Mouse (Mus musculus): Measurements from ENCODE around the gene Zdhhc18.

Gene Zdhhc18

DNA sequence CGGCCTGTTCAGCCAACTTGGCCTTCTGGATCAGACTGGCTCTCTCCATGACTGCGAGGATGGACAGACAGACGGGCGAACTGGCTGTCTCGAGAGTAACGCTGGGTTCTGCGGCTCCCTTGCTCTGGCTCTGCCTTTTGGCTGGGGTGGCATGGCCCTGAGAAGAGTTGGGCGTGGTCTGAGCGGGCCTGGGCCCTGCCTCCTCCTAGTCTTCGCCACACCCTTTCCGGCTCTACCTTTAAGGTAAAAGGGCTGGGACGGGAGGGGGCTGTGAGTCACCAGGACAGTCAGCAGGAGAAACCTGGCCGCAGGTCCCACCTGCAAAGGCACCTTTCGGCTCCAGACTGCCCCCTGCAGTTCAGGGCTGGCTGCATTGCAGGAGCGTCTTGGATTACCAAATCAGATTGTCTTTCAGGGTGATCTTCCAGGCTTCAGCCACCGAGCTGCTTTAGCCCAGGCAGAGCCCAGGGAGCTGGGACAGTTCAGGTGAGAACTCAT is 48.2 kb downstream of the Zdhhc18 start, which contains the start of gene Sfn:
TSS of gene Sfn (minus strand) at position 448 of the 498 bp plus-strand sequence.
- no peak for DNase-seq (ENCODE audit: low read depth)

DNA sequence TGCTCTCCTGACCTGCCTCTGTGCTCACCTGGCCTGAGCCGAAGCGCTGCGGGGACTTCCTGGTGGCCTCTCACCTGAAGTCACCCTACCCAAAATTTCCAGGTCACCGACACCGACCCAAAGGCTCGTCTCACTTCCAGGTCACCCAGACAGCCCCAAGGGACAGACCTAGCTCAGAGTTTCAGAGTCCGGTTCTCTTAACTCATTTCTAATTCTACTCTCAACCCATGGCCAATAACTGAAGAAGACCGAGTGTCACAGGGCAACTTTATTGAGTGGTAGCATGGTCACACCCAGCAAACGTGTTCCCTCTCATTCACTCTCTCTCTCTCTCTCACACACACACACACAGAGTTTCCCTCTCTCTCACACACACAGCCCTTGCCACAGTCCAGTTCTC is 49.6 kb downstream of the Zdhhc18 start:
- DNase-seq (ENCODE audit: low read depth), result no peak

DNA sequence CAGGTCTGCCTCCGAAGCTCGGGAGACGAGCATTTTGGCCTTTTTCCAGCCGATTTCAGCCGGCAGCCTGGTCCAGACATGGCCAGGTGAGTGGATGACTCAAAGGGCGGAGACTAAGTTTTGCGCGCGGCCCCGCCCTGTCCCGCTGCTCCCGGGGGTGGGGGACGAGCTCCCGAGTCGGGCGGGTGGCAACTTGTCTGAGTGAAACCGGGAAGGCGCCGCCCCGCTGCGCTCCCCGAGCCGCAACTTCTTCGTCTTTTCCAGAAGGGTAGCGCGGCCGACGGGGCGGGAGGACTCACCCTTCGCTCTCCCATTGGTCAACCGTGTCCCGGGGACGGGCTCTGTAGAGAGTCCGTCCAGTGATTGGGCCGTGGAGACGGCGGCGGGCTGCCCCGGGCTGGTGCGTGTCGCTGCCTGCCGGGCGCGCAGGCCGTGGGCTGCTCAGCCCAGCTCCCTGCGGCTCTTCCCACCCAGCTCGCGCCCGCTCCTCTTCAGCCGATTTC is 50.3 kb downstream of the Zdhhc18 start:
- DNase-seq (ENCODE audit: low read depth), result peak; percentile 86

DNA sequence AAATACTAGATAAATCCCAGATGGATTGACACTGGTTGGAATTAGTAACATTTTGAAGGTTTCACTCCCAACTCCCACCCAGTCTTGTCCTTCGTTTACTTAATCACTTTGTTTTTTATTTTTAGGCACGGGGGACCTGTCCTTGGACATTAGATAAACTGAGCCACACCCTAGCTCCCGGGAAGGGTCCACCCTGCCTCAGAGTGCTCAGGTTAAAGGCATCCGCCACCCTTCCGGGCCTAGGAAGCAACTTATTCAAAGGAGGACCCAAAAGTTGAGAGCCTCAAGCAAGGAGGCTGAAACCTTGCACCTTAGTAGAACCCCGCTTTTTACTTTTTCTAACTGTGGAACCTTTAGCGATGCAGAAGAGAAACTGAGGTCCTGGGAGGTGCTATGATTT is 50.8 kb downstream of the Zdhhc18 start:
- no peak for DNase-seq (ENCODE audit: low read depth)

DNA sequence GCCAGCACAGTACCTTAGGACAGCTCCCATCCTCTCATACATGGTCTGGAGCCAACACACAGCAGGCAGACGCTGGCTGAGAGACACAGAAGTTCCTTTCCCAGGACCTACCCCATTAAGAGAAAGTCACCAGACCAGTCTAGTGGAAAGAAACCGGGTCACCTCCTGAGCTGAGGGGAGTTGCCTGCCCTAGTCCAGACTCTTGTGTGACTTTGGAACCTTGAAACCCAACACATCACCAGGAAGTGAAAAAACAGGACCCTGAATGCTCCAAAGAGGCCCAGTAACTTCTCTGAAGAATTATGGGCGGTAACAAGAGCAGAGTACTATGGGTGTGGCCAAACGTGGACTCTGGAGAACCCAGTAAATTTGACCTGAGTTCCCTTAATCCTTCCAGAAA is 51.3 kb downstream of the Zdhhc18 start:
- DNase-seq (ENCODE audit: low read depth), result no peak

DNA sequence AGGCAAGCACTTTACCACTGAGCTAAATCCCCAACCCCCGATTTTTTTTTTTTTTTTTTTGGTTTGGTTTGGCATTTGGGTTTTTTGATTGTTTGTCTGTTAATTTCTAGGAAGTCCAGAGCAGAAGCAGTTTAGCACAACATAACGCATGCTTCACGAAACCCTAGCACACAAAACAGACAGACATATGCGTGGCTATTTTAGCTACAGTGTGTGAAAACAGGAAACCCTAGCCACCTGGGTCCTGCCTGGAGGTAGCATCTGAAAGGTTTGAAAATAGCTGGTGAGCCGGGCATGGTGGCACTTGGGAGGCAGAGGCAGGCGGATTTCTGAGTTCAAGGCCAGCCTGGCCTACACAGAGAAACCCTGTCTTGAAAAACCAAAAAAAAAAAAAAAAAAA is 53.9 kb downstream of the Zdhhc18 start:
- DNase-seq (ENCODE audit: low read depth), result no peak

DNA sequence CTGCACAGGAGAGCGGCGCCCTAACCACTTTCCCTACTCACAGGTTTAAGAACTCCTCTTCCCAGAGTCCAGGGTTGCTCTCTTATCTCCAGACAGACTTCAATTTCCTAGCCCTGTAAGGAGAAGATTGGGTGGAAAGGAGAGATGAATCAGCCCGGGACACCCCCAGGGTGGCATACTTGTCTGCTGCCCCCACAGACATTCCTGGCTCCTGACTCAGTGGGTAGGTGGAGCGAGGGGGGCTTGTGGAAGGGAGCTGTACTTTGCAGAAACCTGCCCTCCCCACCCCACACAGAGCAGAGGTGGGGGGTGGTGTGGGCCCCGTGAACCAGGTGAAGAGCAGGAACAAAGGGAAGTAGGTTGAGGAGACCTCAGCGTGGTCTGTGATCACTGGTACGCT is 54.4 kb downstream of the Zdhhc18 start:
- DNase-seq (ENCODE audit: low read depth), result no peak

DNA sequence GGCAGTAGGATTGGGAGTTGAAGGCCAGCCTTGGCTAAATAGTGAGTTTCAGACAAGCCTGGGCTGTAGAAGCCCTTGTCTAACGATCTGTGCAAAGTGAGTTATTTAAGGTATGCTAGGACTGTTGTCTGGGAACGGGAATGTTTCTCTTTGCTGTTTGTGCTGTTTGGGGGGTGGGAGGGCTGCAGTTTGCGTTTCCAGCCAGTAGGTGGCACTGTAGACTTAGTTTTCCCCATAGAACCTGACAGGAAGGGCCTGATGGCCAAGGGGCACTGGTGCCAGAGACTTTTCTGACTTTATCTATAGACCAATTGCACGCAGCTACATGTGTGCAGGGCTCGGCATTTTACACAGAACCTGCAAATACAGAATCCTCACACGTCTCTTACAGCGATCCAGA is 57.4 kb downstream of the Zdhhc18 start:
- DNase-seq (ENCODE audit: low read depth), result peak; percentile 66

DNA sequence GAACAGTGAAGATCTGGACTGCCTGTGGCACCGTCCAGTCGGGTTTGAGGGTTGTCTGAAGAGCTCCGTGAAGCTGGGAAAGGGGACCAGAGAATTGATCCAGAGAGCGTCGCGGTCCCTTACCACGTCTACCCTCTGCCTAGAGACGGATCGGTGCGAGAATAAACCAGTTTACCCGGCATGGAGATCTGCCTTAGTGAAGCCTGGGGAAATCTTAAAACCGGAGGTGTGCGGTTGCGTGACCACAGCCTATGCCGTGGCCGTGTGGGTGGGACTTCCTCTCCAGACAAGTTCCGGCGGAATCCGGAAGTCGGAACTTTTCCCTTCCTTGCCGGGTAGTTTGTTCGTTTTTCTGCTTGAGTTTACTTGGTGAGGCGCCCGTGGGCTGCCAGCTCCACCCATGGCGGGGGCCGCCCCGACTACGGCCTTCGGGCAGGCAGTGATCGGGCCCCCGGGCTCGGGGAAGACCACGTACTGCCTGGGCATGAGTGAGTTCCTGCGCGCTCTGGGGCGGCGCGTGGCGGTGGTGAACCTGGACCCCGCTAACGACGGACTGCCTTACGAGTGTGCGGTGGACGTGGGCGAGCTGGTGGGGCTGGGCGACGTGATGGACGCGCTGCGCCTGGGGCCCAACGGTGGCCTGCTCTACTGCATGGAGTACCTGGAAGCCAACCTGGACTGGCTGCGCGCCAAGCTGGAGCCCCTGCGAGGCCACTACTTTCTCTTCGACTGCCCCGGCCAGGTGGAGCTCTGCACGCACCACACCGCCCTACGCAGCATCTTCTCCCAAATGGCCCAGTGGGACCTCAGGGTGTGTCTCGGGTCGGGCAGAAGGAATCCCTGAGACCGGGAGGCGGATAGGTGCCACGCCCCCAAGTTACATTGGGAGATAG is 65.6 kb downstream of the Zdhhc18 start, which contains the start of gene Gpn2:
TSS of gene Gpn2 (plus strand) at position 304 of the 893 bp plus-strand sequence.
- DNase-seq (ENCODE audit: low read depth), result peak; percentile 87

DNA sequence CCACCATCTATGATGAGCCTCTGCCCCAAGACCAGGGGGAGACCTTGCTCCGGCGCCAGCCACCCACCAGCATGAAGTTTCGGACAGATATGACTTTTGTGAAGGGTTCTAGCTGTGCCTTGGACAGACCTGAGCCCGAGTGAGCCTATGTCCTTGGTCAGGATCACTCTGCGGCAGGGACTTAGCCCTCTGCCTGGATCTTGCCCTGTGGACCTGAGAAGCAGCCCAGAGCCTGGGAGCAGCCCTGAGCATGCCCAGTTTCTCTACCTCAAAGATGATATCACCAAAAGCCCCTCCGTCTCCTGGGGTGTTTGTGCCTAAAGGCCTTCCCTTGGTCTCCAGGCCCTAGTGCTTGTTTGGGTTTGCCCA is 66.3 kb downstream of the Zdhhc18 start:
- no peak for DNase-seq (ENCODE audit: low read depth)

DNA sequence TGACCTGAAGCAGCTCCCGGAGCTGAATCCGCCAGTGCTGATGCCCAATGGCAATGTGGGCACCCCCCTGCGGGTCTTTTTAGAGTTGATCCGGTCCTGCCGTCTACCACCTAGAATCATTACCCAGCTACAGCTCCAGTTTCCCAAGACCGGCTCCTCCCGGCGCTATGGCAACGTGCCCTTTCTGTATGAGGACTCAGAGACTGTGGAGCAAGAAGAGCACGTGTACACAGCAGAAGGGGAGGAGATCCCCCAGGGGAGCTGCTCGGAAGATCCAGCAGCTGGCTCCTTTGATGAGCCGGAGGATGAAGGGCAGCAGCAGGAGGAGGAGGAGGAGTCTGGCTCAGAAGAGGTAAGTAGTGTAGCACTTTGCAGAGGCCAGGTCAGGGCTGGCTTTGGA is 72.0 kb downstream of the Zdhhc18 start:
- no peak for DNase-seq (ENCODE audit: low read depth)

DNA sequence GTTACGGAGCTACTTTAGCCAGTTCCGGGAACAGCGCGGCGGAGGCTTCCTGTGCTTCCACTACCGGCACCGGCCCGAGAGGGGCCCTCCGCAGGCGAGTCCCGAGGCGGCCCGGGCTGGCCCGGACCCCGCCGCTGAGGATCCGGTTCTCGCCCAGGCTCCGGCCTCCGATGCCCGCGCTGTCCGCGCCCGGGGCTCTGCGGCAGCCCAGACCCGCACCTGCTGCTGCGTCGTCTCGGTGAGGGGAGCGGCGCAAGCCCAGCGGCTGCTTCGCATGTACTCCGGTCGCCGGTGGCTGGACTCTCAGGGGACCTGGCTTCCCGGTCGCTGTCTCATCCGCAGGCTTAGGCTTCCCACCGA is 75.1 kb downstream of the Zdhhc18 start:
- DNase-seq (ENCODE audit: low read depth), result no peak

DNA sequence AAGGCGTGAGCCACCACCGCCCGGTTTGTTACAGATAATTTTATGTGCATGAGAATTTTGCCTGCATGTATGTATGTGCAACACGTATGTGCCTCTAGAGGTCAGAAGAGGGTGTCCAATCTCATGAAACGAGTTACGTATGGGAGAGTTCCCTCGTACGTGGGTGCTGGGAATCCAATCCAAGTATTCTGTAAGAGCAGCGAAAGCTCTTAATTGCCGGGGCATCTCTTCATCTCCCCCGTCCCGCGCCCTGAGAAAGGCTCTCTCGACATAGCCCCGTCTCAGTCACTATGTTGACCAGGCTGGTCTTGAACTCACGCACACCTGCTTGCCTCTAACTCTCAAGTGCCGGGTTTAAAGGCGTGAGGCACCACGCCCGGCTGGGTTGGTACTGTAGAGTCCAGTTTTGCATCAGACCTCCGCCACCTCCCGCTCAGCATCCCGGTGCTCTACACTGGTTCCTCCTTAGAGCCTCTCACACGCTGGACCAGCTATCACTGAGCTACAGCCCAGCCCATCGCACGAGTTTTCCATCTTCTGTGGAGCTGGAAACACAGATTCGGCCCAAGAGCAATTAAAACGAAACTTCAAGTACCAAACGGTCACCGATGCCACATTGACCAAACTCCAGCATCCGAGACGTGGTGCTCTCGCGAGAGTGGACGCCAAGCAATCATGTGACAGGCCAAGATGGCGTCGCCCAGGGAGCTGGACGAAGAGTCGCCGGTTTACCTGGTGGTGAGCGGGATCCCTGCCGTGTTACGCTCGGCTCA is 75.7 kb downstream of the Zdhhc18 start, which contains the start of gene Gpatch3:
TSS of gene Gpatch3 (plus strand) at position 676 of the 773 bp plus-strand sequence.
- DNase-seq (ENCODE audit: low read depth), result peak; percentile 93

DNA sequence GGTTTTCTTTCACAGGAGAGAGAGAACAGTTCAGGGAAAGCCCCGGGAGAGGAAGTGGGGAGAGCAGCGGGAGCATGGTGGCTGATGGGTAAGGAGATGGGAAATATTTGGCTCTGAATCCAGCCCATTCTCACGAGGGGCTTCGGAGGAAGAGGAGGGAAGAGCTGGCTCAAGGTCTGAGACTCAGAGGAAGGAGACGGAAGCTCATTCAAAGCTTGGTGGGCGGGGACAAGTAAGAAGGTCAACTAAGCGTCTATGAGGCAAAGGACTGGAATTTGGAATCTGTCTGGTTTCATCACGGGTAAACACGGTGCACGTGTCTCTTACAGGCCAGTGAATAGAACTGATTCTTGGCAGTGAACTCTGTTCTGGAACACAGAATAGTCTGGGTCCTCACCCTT is 79.9 kb downstream of the Zdhhc18 start:
- DNase-seq (ENCODE audit: low read depth), result peak; percentile 74

DNA sequence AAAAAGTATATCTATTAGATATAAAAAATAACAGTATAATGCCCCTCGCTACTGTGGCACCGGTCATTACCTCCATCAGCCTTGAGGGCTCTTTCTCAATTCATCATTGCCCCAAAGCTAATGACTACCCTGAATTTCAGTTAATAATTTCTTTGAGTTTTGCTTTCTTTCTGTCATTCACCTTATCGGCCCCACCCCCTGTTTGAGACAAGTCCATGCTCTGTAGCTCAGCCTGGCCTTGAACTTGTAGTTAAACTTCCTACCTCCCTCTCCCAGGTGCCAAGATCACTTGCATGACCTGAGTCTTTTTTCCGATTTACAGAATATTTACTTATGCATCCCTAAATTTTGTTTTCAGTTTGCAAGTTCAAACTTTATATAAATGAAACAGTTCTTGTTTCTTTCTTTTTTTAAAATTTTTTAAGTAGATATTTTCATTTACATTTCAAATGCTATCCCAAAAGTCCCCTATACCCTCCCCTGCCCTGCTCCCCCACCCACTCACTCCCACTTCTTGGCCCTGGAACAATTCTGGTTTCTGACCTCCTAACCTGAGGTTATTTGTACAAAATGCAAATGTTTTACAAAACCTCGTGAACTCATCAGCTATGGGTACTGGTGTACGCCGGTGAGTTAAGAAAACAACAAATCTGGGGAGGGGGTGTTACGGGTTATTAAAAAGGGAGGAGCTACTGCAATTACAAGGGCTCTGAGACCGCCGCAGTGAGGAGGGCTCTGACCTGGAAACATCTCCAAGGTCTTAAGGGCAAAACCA is 80.5 kb downstream of the Zdhhc18 start:
- DNase-seq (ENCODE audit: low read depth), result no peak

DNA sequence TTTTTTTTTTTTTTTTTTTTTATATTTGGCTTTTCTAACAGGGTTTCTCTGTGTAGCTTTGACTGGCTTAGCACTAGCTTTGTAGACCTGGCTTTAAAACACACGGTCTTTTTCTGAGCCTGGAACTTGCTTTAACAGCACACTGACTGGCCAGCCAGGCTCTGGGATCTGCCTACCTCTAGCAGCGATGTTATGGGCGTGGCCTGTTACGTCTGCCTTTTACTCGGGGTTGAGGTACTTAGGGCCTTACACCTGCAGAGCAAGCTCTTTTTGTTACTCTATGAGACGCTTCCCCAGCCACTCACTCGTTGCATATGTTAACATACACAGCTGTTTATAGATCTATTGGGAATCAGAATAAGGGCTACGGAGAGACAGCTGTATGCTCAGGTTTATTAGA is 82.7 kb downstream of the Zdhhc18 start:
- no peak for DNase-seq (ENCODE audit: low read depth)

DNA sequence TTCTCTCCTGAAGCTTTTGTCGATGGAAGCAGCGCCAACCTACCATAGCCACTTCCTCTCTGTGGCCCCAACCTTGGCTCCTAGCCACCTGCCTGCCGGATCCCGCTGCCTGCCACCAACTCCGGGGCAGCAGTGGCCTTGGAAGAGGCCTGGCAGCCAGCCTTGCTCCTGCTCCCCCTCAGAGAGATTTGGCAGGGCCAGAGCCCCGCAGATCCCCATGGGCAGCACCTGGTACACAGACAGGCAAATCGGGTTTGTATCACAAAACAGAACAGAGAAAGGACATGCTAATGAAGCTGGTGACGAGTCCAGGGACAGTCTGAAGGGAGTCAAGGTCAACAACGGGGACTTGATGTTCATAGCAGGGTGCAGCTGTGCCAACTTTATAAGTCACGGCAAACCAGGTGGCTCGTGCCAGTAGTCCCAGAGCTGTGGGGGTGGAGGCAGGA is 86.8 kb downstream of the Zdhhc18 start:
- DNase-seq (ENCODE audit: low read depth), result no peak

DNA sequence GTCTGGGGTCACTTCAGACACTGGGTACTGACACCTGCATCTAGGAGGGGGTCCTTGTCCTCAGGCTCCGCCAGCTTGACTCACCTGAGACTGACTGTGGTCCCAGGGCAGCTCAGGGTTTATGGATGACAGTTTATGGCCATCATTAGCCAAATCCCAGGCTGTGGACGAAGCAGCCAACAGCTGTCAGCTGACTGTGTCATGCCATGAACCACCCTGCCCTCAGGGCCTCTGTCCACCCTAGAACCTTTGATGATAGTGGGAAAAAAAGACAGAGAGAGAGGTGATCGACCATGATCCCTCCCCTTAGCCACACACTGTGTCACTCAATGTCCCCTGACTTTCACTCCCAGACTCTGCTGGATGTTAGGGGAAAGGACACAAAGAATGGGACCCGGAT is 88.3 kb downstream of the Zdhhc18 start:
- no peak for DNase-seq (ENCODE audit: low read depth)

DNA sequence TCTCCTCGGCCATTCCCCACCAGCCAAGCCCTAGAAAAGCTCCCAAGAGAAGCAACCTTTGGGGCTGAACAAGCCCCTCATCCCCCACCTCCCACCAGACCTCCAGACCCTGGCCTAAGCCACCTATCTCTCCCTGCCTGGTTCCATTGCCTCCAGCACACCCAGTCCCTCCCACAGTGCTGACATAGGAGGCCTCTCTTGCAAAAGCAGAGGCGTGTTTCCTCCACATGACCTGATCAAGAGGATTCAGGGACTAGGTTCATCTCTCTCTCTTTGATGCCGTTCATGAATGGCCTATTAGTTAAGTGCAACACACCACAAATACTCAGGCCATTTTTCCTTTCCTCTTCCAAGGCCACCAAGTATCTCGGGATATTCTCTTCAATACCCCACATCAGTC is 90.1 kb downstream of the Zdhhc18 start:
- no peak for DNase-seq (ENCODE audit: low read depth)

DNA sequence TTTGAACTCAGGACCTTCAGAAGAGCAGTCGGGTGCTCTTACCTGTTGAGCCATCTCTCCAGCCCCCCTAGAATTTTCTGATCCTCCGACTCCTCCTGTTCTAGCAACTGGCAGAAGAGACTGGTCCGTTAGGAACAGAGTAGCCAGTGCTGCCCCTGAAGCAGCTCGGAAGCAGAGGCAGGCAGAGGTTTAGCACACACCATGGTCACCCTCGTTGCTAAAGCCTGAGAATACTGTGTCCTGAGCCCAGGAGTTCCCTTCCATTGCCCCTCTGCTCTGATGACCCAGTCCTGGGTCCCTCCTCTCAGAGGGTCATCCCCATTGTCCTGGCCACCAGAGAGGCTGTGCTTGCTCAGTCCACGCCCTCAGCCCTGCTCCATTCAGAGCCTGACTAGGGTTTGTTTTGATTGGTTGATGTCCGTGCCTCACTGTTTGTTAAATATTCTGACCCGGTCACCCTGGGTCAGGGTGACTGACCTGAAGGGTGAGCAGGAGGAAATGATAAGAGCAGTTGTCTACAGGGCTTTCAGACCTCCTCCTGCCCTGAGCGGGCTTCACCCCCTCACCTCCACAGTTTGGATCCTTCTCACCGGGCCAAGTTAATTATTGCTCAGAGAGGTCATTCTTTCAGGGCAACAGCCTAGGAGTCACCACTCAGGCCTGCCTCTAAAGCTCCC is 92.8 kb downstream of the Zdhhc18 start:
- no peak for DNase-seq (ENCODE audit: low read depth)
